Mouse (Mus musculus) gastrocnemius, adult 18-20 months (tissue): ENCODE results near the gene Zfp948. TPM values are rescaled to one million over a fixed set of nuclear protein-coding genes. Genes with fewer than 3 reads are reported as not detected.

ENCODE experiments used
- DNase-seq: peaks from one replicate; pipeline ENCODE4 v3.0.0; 2021; ENCODE audit warnings: low spot score
- long read RNA-seq, 2 experiments: library from polyadenylated mRNA; stranded (forward); transcript quantifications; one replicate each; pipeline ENCODE4 v2.0.0; 2021
- total RNA-seq, 2 experiments: library from RNA; stranded (reverse); gene quantifications; 2 replicates each; pipeline ENCODE4 v1.2.3; 2021

Zfp948 gene
- 1 to 10 TPM; 2.3 to 3.2 TPM for total RNA-seq
- long read RNA-seq, experiment 1, partial matches to known transcripts = 1 of 2 reads
- long read RNA-seq, experiment 1, other reads (novel, unspliced or antisense) = 0 of 2 reads
- long read RNA-seq, experiment 2 = 0 reads

DNA sequence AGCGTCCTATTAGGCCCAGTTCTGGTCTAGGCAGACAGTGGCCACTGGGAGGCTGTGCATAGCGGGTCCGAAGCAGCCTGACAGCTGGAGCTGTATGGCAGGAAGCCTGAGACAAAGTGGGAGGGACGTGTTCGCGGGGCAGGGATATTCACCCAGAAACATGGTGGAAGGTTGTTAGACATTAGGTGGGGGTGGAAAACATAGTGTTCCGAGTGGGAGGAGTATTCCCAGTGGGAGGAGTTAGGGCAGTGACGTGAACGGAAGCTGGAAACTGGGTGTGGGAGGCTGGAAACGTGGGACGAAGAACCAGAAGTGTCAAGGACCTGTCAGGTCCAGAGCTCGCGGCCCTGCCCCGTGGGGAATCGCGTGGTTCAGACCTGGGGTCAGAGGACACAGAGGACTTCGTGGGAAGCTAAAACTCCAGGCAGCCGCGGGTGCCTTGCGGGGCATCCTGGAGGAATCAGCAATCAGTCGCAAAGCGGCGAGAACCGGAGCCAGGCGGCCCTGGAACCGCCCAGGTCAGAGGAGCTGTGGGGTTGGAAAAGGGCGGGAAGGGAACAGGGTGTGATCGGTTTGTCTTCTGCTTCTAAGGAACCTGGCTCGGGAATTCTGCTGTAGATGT lies at the start of gene Zfp948:
Gene Zfp948, plus strand, starts transcription at position 281 of the 622 bp plus-strand sequence.
- DNase-seq = peak; percentile 89

DNA sequence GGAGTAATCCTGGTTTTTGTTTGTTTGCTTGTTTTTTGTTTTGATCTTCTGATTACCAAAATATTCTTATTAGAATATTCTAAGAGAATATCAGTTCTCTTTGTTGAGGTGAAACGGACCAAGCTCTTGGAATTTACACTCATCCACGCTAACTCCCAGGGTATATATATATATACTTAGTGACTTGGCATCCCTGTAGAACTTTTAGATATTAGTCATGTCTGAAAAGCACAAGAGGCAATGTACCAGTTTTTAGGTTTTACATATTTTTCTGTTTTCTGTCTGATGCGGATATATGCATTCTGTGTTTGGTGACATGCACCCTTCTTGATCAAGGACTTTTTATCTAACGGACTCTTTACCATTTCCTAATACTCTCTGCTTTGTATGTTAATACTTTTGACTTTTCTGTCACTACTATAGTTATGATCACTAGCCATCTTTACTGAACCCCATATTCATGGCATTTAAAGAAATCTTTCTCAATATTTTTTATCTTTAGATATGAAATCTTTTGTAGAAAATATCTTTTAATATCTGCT lies 49.6 kb upstream of the Zfp948 start:
- DNase-seq = no peak

GRCm38 (mm10) chr17:21526270-21526669 lies 40.5 kb upstream of the Zfp948 start:
- no peak for DNase-seq

- no peak for DNase-seq
Measured at GRCm38 (mm10) chr17:21530645-21531330, 36.0 kb upstream of the Zfp948 start.

GRCm38 (mm10) chr17:21531621-21532020 lies 35.2 kb upstream of the Zfp948 start:
- peak; percentile 28 for DNase-seq

DNA sequence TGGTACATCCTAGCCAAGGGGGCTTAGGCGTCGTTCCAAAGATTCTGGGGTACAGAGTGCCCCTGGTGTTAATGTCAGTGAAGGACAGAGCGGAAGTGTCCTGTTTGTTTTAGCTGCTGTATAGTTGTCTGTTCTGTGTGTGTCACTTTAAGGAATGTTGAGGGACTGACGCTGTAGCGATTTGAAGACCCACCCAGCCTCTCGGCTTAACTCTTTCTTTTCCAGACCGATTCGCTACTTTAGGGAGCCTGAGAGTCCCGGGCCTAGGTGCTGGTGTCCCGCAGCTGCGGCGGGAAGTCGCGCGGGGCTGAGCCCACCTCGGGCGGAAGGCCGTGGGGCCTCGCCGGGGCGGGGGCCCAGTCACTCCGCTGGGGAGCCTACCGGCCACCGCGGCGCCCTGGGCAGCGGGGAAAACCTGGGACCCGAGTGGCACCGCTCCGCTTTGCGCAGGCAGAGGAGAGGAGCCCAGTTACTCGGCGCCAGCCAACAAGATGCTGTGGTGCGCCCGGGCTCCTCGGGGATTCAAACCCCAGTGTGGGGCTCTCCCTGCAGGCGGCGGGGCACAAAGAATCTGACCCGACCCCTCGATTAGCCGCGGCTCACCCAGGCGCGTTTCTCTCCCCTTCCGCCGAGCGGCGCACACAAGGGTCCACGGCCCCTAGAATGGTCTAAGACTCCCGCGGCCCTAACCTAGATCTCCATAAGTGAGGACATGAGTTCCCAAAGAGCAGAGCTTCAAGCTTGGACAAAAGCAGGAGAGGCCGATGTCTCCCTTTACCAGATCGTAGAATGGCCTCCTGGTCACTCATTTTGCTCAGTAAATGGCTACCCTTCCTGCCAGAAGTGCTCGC lies 34.5 kb upstream of the Zfp948 start:
- DNase-seq = peak; percentile 72

DNA sequence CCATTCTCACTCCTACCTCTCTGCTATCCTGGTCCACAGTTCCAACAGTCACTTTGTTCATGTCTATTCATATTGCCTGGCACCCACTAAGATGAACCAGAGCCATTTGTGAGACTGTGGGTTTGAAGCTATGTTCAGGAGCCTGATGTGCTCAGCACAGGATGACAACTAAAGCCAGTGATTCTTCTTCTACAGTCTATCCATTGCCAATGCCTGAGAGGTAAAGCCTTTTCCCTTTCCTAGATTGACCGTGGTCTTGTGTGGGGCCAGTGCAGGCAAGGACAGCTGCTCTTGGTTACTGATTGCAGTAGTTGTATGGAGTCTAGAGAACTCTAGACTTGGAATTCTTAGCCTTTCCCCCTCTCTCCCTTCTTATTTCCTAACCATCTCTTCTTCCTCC lies 32.8 kb upstream of the Zfp948 start:
- DNase-seq = no peak

DNA sequence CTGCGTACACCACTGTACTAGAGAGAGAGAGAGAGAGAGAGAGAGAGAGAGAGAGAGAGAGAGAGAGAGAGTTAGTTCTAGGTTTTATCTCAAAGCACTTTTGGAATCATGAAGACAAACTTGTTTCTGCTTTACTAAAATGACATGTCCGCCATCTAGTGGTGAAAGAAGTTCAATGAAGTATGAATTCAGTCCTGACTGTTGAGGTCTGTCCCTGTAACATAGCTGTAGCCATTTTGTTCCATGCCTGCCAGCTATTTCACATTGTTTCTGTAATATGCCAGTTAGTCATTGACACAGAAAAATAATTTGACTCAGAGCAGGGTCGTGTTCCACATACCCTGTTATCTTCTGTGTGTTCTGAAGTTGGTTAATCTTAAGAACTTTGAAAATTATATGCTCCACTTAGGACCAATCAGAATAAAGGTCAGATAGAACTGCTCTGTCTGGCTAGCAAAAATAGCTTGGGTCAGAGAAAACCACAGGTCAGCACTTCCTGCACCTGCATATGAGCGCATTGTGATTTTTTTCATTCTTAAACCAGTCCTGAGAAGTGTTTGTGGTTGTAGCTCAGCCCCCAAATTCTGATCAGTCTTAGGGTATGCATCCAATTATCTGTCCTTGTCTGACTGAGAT lies 32.2 kb upstream of the Zfp948 start:
- peak; percentile 90 for DNase-seq

- DNase-seq = peak; percentile 66
Measured at GRCm38 (mm10) chr17:21535096-21536001, 31.5 kb upstream of the Zfp948 start, which contains the start of gene Zfp52. TSS of gene Zfp52 (plus strand) at chr17:21535539.

- no peak for DNase-seq
Measured at GRCm38 (mm10) chr17:21536096-21536495, 30.7 kb upstream of the Zfp948 start.

DNA sequence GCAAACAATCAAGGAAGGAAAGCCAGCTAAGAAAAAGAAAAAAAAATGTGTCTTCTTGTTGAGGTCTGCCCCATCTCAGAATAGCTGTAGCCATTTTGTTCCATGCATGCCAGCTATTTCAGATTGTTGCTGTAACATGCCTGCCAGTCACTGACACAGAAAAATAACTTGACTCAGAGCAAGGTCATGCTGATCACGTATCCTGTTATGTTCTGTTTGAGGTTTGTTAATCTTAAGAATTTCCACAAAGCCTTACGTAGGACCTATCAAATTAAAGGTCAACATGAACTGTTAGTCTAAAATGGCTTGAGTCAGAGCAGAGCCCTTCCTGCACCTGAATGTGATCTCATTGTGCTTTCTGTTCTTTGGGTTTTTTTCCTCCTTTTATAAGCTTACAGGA lies 30.1 kb upstream of the Zfp948 start:
- DNase-seq = no peak

DNA sequence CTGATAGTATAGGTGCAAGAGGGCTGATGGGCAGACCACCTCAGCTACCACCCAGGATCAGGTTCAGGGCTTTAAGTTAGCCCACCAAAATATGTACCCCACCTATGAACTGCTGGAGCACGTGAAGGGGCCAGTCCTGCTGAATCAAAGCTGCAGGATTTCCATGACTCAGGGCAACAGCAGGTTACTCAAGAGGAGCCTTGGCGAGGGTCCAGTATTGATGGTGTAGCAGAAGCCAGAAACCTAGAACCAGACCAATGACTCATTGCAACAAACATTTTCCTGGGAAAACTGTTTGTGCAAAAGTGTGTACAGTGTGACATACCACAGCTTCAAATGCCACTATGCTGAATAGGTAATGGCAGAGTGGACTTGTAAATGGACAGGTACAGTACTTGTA lies 9.0 kb upstream of the Zfp948 start:
- DNase-seq = no peak

DNA sequence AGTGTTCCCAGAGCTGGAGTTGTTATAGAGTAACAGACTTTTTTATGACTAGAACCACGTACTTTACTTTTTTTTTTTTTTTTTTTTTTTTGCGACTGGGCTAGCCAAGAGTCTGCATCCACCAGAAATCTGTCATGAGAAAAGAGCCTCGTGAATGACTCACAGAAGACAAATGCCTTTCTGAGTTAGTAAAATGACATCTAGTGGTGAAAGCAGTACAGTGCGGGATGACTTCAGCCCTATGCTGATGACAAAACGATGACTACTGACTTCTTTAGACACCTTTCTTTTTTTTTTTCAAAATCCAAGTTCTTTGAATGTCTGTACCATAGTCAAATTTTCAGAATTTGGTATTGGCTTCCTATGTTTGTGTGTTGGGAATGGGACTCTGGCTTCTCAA lies 588 bp upstream of the Zfp948 start:
- peak; percentile 51 for DNase-seq

DNA sequence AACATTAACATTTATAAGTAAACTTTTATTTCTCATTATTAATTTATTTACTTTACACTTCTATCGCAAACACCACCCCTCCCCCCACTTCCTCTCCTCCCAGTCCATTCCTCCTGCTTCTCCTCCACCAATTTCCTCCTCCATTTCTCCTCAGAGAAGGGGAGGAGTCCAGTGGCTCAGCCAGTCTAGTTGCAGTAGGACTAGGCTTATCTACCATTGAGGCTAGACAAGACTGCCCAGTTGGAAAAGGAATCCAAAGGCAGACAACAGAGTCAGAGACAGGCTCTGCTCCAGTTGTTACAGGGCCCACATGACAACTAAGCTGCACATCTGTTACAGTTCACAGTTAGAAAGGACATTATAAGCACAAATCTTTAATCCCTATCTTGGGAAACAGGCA lies 888 bp downstream of the Zfp948 start:
- no peak for DNase-seq

GRCm38 (mm10) chr17:21579080-21579479 lies 12.3 kb downstream of the Zfp948 start:
- DNase-seq = no peak

DNA sequence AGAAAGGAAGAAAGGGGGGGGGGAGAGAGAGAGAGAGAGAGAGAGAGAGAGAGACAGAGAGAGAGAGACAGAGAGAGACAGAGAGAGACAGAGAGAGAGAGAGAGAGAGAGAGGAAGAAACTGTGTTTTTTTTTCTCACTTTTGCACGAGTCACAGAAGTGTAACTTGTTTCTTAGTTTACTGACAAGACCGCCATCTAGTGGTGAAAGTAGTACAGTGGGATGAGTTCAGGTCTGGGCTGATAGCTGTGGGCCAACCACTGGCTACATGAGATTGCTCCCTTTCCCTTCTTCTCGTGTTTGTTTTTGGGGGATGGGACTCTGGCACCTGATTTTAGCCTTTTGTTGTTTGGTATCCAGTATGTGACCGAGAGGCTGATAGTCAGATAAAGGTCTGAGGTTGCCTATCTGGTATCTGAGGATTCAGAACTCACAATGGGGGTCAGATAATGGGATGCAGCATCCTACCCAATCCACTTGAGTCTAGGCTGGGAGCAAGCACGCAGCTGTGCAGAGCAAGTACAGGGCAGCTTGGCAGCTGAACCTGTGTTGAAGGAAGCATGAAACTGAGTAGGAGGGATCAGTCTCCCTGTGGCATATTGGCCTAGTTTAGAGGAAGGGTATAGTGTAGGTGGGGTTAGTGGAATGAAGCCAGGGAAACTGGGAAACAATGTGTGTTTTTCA lies 12.8 kb downstream of the Zfp948 start:
- peak; percentile 58 for DNase-seq

DNA sequence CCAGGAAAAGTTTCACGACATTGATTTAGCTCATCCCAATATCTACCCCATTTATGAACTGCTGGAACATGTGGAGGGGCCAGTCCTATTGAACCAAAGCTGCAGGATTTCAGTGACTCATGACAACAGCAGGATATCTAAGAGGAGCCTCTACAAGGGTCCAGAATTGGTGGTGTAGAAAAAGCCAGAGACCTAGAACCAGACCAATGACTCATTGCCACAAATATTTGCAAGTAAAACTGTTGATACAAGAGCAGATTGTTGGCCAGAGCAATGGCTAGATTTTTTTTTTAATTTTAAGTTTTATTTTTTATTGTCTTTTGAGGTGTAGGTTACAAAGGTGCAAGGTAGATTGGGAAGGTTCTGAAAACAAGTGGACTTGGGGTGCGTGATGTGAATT lies 18.7 kb downstream of the Zfp948 start:
- no peak for DNase-seq

- DNase-seq = no peak
Measured at GRCm38 (mm10) chr17:21616356-21616755, 49.5 kb downstream of the Zfp948 start.

DNA sequence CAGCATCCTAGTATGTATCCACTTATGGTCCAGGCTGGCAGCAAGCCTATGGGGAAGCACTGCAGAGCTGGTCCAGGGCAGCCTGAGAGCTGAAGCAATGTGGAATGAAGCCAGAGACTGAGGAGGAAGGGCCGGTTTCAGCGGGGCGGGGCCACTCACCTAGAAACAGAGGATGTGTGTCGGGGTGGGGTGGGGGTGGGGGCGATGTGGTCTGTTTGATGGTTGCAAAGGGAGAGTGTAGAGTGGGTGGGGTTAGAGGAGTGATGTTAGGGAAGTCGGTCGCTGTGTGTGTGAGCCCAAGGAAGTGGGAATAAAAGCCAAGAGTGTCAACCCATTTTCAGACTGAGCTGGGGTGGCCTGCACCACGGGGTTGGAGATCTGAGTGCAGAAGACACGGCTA lies 50.5 kb downstream of the Zfp948 start:
- DNase-seq = no peak

DNA sequence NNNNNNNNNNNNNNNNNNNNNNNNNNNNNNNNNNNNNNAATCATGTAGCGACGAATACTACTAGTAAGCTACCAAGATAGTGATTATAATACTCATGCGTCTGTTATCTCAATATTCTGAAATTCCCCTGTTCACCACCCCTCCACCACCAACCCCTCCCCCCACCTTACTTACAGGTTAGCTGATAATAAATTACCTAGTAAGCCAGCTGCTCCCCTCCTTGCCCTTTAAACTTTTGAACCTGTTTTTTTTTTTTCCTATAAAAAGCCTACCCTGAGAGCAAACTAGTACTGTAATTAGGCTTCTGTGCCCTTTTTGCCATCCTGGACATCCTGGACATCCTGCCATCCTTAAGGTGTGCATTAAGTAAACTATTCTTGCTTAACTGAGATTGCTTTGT lies 56.8 kb downstream of the Zfp948 start:
- no peak for DNase-seq
